Mouse (Mus musculus) small intestine, adult 2 months (tissue): ENCODE measurements around the gene A430078G23Rik.

Source experiments
- CTCF ChIP-seq: fragments of 200-500 bp; IDR thresholded peaks from 2 replicates; pipeline ENCODE4 v1.5.1; 2012; ENCODE audit warnings: low read depth, mild to moderate bottlenecking, control low read depth, inconsistent platforms, low read length, moderate library complexity, mixed read lengths; ENCODE audit not compliant: insufficient replicate concordance, insufficient read length; ENCODE audit errors: extremely low read depth
- POLR2A ChIP-seq: fragments of 200-500 bp; IDR thresholded peaks from 2 replicates; pipeline ENCODE4 v1.6.1; 2012; ENCODE audit warnings: low read depth, mild to moderate bottlenecking, control low read depth, inconsistent platforms, low read length, moderate library complexity

GRCm38 (mm10) chr8:3392771-3393710, 39.8 kb downstream of the A430078G23Rik start, which contains the start of gene Arhgef18:
- peak; percentile 92 for TF ChIP-seq POLR2A
- no peak for TF ChIP-seq CTCF
